Mouse (Mus musculus): ENCODE results near the gene Rpp14.
"Not testable (repeated sequence)": the region's sequence is repeated elsewhere in the genome, so short reads cannot be mapped to it uniquely, and the experiment has no call there.

The Rpp14 gene

GRCm38 (mm10) chr14:8117371-8117770, 37.2 kb downstream of the Rpp14 start:
- DNase-seq, result no peak

- DNase-seq, result no peak
Observed at GRCm38 (mm10) chr14:8119454-8119853, 39.3 kb downstream of the Rpp14 start.

GRCm38 (mm10) chr14:8119904-8120303, 39.7 kb downstream of the Rpp14 start:
- no peak for DNase-seq

GRCm38 (mm10) chr14:8123141-8123540, 43.0 kb downstream of the Rpp14 start:
- DNase-seq, result no peak

GRCm38 (mm10) chr14:8123611-8124010, 43.4 kb downstream of the Rpp14 start:
- not testable (repeated sequence) for DNase-seq

- no peak for DNase-seq
Observed at GRCm38 (mm10) chr14:8124046-8124881, 44.1 kb downstream of the Rpp14 start.

GRCm38 (mm10) chr14:8127971-8128370, 47.8 kb downstream of the Rpp14 start:
- DNase-seq, result peak; percentile 49 to 55

GRCm38 (mm10) chr14:8132789-8133188, 52.6 kb downstream of the Rpp14 start:
- no peak for DNase-seq

- DNase-seq, result no peak
Observed at GRCm38 (mm10) chr14:8134234-8134633, 54.1 kb downstream of the Rpp14 start.

- no peak for DNase-seq
Observed at GRCm38 (mm10) chr14:8135130-8135529, 55.0 kb downstream of the Rpp14 start.

GRCm38 (mm10) chr14:8139724-8140710, 59.9 kb downstream of the Rpp14 start:
- DNase-seq, result no peak

- DNase-seq, result no peak
Observed at GRCm38 (mm10) chr14:8141131-8141530, 61.0 kb downstream of the Rpp14 start.
